Mouse (Mus musculus) left cerebral cortex, postnatal 10 days (tissue): Measurements from ENCODE around the gene Egfem1. TPM values are rescaled to one million over a fixed set of nuclear protein-coding genes. Genes with fewer than 3 reads are reported as not detected.

Source experiments
- DNase-seq, 2 experiments: peaks; one replicate each; pipeline ENCODE4 v3.0.0; 2021 to 2022; ENCODE audit warnings: low spot score in 2 of 2, mixed read lengths in 1 of 2; ENCODE audit errors: extremely low spot score in 1 of 2
- intact Hi-C: fragments of 180-260 bp; cut with DNase I; formaldehyde crosslinking; loops from one replicate; pipeline ENCODE4 v1.15.1; 2025
- total RNA-seq, 2 experiments: library from RNA; stranded (reverse); gene quantifications; 2 replicates each; pipeline ENCODE4 v1.2.3; 2021

Gene Egfem1
- total RNA-seq, 2 experiments from 2014 or later: 17.3 to 19.3 TPM

- intact Hi-C loops: no loop called here
- no peak for DNase-seq
Observed at GRCm38 (mm10) chr3:29525298-29525962, 443.6 kb downstream of the Egfem1 start.

GRCm38 (mm10) chr3:29525963-29526301 is 444.1 kb downstream of the Egfem1 start:
- no peak for DNase-seq
- intact Hi-C loops: no loop called here

- intact Hi-C loops: no loop called here
- no peak for DNase-seq
Observed at GRCm38 (mm10) chr3:29539211-29539610, 457.4 kb downstream of the Egfem1 start.

- intact Hi-C loops: no loop called here
- no peak for DNase-seq
Observed at GRCm38 (mm10) chr3:29539902-29540301, 458.1 kb downstream of the Egfem1 start.

- intact Hi-C loops: no loop called here
- DNase-seq: no peak
Observed at GRCm38 (mm10) chr3:29541477-29542079, 459.8 kb downstream of the Egfem1 start.

- intact Hi-C loops: no loop called here
- no peak for DNase-seq
Observed at GRCm38 (mm10) chr3:29544056-29544455, 462.2 kb downstream of the Egfem1 start.

GRCm38 (mm10) chr3:29563171-29563570 is 481.3 kb downstream of the Egfem1 start:
- intact Hi-C loops: no loop called here
- DNase-seq: no peak

- intact Hi-C loops: no loop called here
- no peak for DNase-seq
Observed at GRCm38 (mm10) chr3:29578055-29578860, 496.4 kb downstream of the Egfem1 start.

- no peak for DNase-seq
- intact Hi-C loops: no loop called here
Observed at GRCm38 (mm10) chr3:29582749-29583148, 500.9 kb downstream of the Egfem1 start.

GRCm38 (mm10) chr3:29602140-29602539 is 520.3 kb downstream of the Egfem1 start:
- no peak for DNase-seq
- intact Hi-C loops: no loop called here

GRCm38 (mm10) chr3:29608713-29609112 is 526.9 kb downstream of the Egfem1 start:
- DNase-seq: peak in 1 of 2 experiments; percentile 1
- intact Hi-C loops: no loop called here

- DNase-seq: no peak
- intact Hi-C loops: no loop called here
Observed at GRCm38 (mm10) chr3:29609174-29609573, 527.4 kb downstream of the Egfem1 start.

GRCm38 (mm10) chr3:29619586-29619985 is 537.8 kb downstream of the Egfem1 start:
- no peak for DNase-seq
- intact Hi-C loops: no loop called here

- DNase-seq: no peak
- intact Hi-C loops: no loop called here
Observed at GRCm38 (mm10) chr3:29639819-29640218, 558.0 kb downstream of the Egfem1 start.

GRCm38 (mm10) chr3:29666796-29667195 is 585.0 kb downstream of the Egfem1 start:
- no peak for DNase-seq

GRCm38 (mm10) chr3:29689367-29690285 is 607.8 kb downstream of the Egfem1 start:
- intact Hi-C loops: no loop called here

More at GRCm38 (mm10) chr3:29666796-29667195, 585.0 kb downstream of the Egfem1 start:
- intact Hi-C loops: no loop called here

GRCm38 (mm10) chr3:29701126-29701525 is 619.3 kb downstream of the Egfem1 start:
- intact Hi-C loops: no loop called here
- no peak for DNase-seq

More at GRCm38 (mm10) chr3:29689367-29690285, 607.8 kb downstream of the Egfem1 start:
- DNase-seq: no peak

GRCm38 (mm10) chr3:29706816-29707215 is 625.0 kb downstream of the Egfem1 start:
- DNase-seq: no peak
- intact Hi-C loops: no loop called here

- DNase-seq: no peak
- intact Hi-C loops: no loop called here
Observed at GRCm38 (mm10) chr3:29707467-29707866, 625.6 kb downstream of the Egfem1 start.
